Mouse (Mus musculus) adrenal gland, adult (tissue): Measurements from ENCODE around the gene 6430628N08Rik.

Source experiments
- DNase-seq, 2 experiments: peaks; one replicate each; pipeline ENCODE4 v3.0.0; 2022 to 2023; ENCODE audit warnings: low spot score in 1 of 2; ENCODE audit not compliant: inconsistent age in 2 of 2

Gene 6430628N08Rik

GRCm38 (mm10) chr4:115890553-115890952 is at the start of gene 6430628N08Rik:
6430628N08Rik (plus strand) TSS chr4:115890665.
- no peak for DNase-seq

- DNase-seq = peak in 1 of 2 experiments; percentile 30
Observed at GRCm38 (mm10) chr4:115840842-115841241, 49.6 kb upstream of the 6430628N08Rik start.

GRCm38 (mm10) chr4:115846656-115847055 is 43.8 kb upstream of the 6430628N08Rik start:
- DNase-seq = no peak

- DNase-seq = peak in 1 of 2 experiments; percentile 36
Observed at GRCm38 (mm10) chr4:115847377-115847776, 43.1 kb upstream of the 6430628N08Rik start.

- no peak for DNase-seq
Observed at GRCm38 (mm10) chr4:115848083-115848482, 42.4 kb upstream of the 6430628N08Rik start.

- DNase-seq = no peak
Observed at GRCm38 (mm10) chr4:115848990-115849677, 41.3 kb upstream of the 6430628N08Rik start.

- DNase-seq = no peak
Observed at GRCm38 (mm10) chr4:115850111-115850510, 40.4 kb upstream of the 6430628N08Rik start.

GRCm38 (mm10) chr4:115850631-115851030 is 39.8 kb upstream of the 6430628N08Rik start:
- DNase-seq = no peak

GRCm38 (mm10) chr4:115851569-115851968 is 38.9 kb upstream of the 6430628N08Rik start:
- DNase-seq = no peak

- no peak for DNase-seq
Observed at GRCm38 (mm10) chr4:115855100-115855499, 35.4 kb upstream of the 6430628N08Rik start.

- no peak for DNase-seq
Observed at GRCm38 (mm10) chr4:115855609-115856008, 34.9 kb upstream of the 6430628N08Rik start.

GRCm38 (mm10) chr4:115856282-115856681 is 34.2 kb upstream of the 6430628N08Rik start:
- DNase-seq = no peak

GRCm38 (mm10) chr4:115857293-115857883 is 33.1 kb upstream of the 6430628N08Rik start:
- DNase-seq = peak in 1 of 2 experiments; percentile 63

- DNase-seq = no peak
Observed at GRCm38 (mm10) chr4:115863352-115863751, 27.1 kb upstream of the 6430628N08Rik start.

- DNase-seq = no peak
Observed at GRCm38 (mm10) chr4:115863880-115864279, 26.6 kb upstream of the 6430628N08Rik start.

GRCm38 (mm10) chr4:115869512-115870210 is 20.8 kb upstream of the 6430628N08Rik start:
- DNase-seq = no peak

GRCm38 (mm10) chr4:115873231-115873630 is 17.2 kb upstream of the 6430628N08Rik start:
- no peak for DNase-seq

- DNase-seq = no peak
Observed at GRCm38 (mm10) chr4:115878216-115878678, 12.2 kb upstream of the 6430628N08Rik start.

GRCm38 (mm10) chr4:115878828-115879227 is 11.6 kb upstream of the 6430628N08Rik start:
- DNase-seq = no peak

GRCm38 (mm10) chr4:115881183-115881582 is 9.3 kb upstream of the 6430628N08Rik start:
- DNase-seq = no peak

- no peak for DNase-seq
Observed at GRCm38 (mm10) chr4:115882195-115882594, 8.3 kb upstream of the 6430628N08Rik start.

GRCm38 (mm10) chr4:115884022-115884421 is 6.4 kb upstream of the 6430628N08Rik start, which contains the start of gene Kncn:
Kncn (plus strand) TSS chr4:115884400.
- no peak for DNase-seq
